Mouse (Mus musculus) mouse trophoblast stem cell (cell line): Measurements from ENCODE around the gene Ssrp1.

Experiments
- in situ Hi-C, 2 experiments: fragments of 300-500 bp; cut with MseI, MboI; formaldehyde crosslinking; loops; 2 replicates in 1 of 2; 3 replicates in 1 of 2; pipeline ENCODE4 v1.15.1; 2025

Ssrp1 gene

DNA sequence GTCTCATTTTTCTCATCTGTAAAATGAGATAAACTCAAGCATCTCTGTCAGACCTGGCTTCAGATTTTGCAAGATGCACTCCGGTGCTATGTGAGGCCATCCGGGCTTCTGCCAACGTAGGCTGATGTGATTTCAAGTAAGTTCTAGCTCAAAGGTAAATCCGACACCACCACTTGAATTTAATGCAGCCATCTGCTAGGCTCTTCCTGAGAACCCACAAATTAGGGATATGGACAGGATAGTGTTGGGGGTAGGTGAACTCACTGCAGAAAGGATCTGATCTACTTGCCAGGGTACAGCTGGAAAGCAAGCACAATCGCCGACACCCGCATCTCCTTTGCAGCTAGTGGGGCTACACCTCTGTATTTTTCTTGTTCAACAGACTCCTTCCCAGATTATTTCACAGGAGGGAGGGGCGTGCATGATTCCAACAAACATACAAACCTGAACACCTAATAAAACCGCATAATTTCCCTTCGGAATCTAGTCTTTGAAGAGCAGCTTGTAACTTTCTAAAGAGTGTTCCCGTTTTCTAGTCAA is 457 bp upstream of the Ssrp1 start:
- in situ Hi-C loops, result no loop called here

GRCm38 (mm10) chr2:85038336-85038735 is 1.3 kb downstream of the Ssrp1 start:
- in situ Hi-C loops, result no loop called here

DNA sequence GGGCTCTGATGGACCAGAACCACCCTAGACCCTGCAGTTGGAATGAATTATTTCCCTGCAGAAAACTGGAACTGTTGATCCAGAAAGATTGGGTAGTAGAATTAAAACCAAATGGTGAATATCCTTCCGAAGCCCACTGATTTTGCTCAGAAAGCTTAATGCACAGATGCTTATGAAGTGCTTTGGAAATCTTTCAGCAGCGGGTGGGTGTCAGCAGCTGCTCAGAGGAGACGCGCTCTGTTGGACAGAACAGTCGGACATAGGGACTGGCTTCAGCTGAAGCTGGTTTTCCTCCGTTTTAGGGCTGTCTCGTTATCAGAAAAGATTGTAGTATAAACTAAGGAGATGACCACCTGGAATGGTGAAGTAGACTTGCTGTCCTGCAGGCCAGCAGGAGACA is 6.6 kb downstream of the Ssrp1 start:
- in situ Hi-C loops, result no loop called here

GRCm38 (mm10) chr2:85046222-85046621 is 9.2 kb downstream of the Ssrp1 start:
- in situ Hi-C loops, result no loop called here

GRCm38 (mm10) chr2:85047081-85047480 is 10.0 kb downstream of the Ssrp1 start:
- in situ Hi-C loops, result no loop called here

DNA sequence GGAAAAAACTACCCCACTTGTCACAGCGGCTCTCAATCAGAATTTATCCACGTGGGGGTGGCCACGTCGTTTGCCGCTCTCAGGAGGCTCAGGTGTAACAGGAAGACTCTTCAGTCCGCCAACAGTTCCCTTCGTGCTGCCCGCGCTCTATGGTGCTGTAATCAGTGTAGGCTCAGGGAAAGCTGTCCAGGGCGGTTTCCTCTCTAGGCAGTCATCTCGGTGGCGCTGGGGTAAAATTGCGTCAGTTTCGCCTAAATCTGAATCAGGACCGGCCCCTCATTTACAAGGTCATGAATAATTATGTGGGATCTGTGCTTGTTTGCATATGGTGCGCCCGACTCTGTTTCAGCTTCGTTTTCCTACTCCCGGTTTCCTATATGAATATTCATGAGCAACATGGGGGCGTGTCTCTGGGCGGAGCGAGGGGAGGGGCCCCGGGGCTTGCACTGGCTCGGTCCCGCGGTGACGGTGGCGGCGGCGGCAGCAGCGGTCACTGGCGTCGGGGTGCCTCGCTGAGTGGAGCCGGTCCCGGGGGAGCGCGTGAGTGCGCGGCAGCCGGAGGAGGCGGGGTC is 10.6 kb downstream of the Ssrp1 start, which contains the start of gene Tnks1bp1:
TSS of gene Tnks1bp1 (plus strand) at position 427 of the 572 bp plus-strand sequence.
- in situ Hi-C loops, result no loop called here

GRCm38 (mm10) chr2:85048168-85048751 is 11.2 kb downstream of the Ssrp1 start:
- in situ Hi-C loops, result no loop called here

GRCm38 (mm10) chr2:85049277-85049676 is 12.2 kb downstream of the Ssrp1 start:
- in situ Hi-C loops, result no loop called here

DNA sequence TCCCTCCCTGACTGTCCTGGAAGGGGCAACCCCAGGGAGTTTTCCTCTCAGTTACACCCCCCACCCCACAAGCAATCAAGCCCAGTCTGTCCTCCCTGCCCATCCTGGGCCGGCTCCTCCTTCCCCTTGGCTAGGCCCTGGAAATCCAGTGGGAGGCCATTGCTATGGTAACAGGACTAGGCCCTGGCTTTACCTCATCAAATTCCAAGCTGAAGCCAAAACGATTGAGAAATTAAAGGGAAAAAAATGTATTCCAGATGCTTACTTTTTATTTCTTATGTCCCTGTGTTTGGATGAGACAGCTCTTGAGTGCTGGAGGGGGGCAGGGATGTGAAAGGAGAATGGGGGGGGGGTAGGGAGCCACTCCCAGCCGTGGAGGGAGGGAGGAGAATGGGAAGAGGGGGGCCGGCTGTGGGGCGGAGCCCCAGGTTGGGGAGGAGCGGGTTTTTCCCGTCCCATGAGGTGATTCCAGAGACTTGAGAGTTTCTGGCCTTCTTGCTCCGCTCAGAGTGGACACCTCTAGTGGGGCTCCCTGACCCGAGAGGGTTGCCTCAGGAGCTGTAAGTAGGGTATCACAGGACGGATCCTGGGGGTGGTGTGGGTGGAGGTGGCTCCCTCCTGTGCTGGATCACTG is 13.1 kb downstream of the Ssrp1 start:
- in situ Hi-C loops, result no loop called here

GRCm38 (mm10) chr2:85050746-85051145 is 13.7 kb downstream of the Ssrp1 start:
- in situ Hi-C loops, result no loop called here

DNA sequence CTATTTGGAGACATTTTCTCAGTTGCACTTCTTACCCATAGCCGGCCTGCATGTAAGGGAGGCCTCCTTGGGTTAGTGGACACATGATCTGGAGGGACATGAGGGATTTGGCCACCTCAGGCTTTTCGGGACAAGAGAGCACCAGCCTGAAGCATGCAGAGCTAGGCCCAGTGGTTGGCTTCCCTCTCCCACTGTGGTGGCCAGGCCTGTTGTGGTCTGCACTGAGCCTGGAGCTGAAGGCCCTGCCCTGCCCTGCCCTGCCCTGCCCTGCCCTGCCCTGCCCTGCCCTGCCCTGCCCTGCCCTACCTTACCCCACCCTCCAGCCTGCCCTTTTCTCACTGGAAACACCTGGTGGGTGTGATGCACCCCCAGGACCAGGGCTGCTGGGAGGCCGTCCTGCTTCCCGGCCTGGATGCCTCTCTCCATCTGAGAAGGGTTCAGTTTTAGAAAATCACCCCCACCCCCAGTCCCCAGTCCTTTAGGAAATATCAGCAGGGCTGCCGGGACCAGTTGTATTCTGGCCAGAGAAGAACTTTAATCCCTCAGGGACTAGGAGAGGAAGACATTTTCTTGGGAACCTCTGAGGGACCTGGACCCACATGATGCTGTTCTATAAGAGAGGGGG is 16.3 kb downstream of the Ssrp1 start:
- in situ Hi-C loops, result no loop called here

DNA sequence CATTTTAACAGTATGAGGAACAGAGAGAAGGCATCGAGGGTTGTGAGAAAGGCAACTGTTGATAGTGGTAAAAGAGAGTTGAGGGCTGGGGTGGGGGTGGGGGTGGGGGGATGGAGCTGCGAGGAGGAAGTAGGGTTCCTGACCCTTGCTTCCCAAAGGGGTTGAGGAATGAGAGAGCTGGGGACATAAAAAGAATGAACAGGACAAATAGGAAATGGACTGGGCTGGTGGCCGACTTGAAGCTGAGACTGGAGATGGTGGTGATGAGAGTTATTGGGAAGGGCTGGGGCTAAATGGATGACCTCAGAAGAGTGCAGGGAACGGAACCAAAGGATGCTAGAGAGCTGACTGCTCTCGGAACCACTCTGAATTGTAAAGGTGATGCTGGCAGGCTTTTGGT is 19.7 kb downstream of the Ssrp1 start:
- in situ Hi-C loops, result no loop called here

GRCm38 (mm10) chr2:85059677-85060076 is 22.6 kb downstream of the Ssrp1 start:
- in situ Hi-C loops, result no loop called here

DNA sequence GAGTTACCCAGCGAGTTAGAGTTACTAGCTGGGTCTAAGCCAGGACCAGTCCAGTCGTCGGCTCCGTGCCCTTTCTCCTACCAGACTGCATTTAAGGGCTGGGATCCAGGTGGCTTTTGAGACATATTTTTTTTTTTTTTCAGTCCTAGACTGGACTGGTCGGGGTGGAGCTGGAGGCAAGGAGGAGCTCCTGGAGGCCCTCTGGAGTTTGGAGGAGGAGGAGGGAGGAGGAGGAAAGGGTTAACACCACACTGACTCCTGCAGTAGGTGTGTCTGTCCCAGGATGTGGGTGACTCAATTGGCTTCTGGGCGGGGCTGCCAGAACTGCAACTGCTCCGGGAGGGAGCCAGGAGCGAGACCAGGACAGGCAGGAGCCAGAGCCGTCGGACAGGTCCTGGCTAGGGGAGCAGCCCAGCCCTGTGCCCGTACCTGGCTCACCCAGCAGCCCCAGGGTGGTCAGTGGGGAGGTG is 23.6 kb downstream of the Ssrp1 start:
- in situ Hi-C loops, result no loop called here

DNA sequence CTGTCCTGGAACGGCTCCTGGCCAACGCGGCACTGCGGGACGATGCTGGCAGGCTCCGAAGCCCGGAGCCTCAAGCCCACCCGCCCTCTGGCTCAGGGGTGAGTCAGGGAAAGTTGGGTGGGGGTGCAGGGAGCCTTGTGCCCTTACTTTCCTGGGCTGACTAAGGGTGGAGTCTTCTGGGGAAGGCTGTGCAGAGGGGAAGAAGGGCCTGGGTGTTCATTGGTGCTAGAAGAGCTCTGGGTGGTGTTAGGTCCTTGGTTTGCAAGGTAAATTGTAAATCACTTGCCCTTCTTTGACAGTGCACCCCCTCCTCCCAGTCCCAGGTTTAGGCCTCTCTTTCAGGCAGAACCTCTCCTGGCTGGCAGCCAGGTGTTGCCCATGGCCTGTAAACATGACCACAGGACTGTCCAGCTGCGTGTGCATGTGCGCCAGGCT is 24.1 kb downstream of the Ssrp1 start:
- in situ Hi-C loops, result no loop called here

- in situ Hi-C loops, result no loop called here
These were observed 28.3 kb downstream of the Ssrp1 start for GRCm38 (mm10) chr2:85065141-85065875.

DNA sequence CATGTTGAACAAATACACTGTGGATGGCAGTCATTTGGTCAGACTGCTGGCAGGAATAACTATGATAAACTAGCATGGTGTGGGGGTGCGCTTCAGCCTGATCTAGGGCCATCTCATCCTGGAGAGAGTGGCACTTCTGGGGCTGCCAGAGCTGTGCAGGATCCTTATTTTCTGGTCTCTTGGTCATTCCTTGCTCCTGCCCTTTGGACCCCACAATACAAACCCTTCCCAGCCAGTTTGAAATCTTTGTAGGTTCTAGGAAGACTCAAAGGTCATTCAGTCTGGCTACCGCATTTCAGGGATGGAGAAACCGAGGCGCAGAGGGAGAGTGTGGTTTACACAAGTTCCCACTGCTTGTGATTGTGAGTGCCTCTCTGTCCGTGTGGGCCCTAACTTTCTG is 29.9 kb downstream of the Ssrp1 start:
- in situ Hi-C loops, result no loop called here

DNA sequence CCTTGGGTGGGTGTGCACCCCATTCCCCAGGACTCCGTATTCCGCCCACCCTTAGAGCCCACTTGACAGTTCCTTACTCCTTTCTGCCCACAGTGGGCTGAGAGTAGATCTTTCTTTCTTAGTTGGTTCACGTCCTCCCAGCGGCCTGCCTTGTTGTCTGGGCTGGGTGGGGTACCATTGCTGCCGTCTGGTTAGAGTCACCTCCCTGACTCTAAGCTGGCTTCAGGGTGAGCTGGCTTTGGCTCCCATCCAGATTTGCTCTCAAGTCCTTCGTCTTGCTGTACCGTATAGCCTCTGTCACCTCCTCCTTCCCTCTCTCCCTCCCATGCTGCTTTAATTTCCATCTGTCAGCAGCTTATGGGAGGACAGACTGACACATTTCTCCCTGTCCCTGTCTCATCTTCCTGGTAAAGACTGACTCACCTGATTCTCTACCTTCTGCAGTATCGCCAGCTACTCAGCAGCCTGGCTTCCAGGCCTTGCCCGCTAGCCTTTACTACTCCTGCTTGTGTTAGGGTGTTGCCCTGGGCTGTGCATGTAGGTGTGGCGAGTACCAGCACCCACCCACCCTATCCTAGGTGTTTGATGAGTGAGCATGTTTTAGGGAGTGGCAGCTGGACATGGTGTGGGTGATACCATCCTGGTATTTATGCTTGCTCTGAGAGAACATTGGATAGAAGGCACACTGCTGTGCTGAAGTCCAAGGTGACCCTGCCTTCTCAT is 31.0 kb downstream of the Ssrp1 start:
- in situ Hi-C loops, result no loop called here

GRCm38 (mm10) chr2:85068626-85069025 is 31.6 kb downstream of the Ssrp1 start:
- in situ Hi-C loops, result no loop called here

DNA sequence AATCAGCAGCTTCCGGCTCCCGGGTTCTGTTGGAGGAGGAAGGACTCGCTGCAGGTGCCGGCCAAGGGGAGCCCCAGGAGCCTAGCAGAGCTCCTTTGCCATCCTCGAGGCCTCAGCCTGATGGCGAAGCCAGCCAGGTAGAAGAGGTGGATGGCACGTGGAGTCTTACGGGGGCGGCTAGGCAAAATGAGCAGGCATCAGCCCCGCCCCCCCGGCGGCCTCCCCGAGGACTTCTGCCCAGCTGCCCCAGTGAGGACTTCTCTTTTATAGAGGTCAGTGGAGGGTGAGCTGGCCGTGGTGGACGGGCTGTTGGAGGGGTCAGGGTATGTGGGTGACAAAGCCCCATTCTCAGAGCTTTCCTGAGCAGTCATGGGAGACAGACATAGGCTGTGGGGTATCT is 33.1 kb downstream of the Ssrp1 start:
- in situ Hi-C loops, result no loop called here

DNA sequence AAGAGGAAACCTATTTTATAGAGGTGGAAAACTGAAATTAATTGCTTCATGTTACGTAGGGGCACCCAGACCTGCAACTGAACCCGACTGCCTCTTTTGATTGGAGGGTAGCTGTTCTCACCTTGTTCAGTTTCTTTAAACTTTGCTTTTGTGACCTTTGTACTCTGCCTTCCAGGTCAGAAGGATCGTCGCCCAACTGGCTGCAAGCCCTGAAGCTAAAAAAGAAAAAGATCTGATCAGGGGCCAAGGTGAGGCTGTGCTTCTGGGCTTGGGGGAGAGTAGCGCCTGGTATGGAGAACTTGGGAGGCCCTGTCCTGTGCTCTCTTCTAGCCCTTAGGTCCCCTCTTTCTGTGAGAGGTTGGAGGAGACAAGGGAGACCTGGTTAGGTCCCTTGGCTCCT is 34.9 kb downstream of the Ssrp1 start:
- in situ Hi-C loops, result no loop called here
